Mouse (Mus musculus): ENCODE data around the gene Scamp1. TPM values are rescaled to one million over a fixed set of nuclear protein-coding genes. Genes with fewer than 3 reads are reported as not detected.

The Scamp1 gene
- polyA plus RNA-seq, 1 experiment from 2014 or later, result 29.6 TPM

DNA sequence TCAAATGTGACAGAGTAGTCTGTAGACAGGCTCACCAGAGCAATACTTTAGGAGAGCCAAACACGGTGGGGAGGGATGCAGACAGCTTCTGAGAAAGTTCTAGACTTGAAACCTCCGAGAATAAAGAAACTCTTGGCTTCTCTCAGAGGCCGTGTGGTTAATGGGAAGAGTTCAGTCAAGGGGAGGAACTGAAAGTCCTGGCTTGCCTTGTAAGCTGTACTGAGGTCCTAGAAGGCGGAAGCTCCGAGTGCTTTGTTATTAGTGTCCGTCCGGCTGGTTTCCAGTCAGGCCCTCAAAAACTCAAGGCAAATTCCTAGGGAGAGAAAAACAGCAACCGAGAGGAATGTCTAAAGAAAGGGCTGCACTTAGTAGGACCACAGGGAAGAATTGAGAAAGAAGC is 10.3 kb upstream of the Scamp1 start:
- no peaks in the 10 kb centered on the region for H3K36me3 ChIP-seq (ENCODE audit: control insufficient read depth, insufficient read depth, low read length)
- 83% methylated on average over 8 of the region's 8 CpGs for WGBS
- H3K9ac ChIP-seq (ENCODE audit: low read length), result no peak overlapping the region
- H3K4me1 ChIP-seq (ENCODE audit: control insufficient read depth, insufficient read depth, low read length), result no peaks in the 10 kb centered on the region
- ATAC-seq (ENCODE audit: insufficient number of reproducible peaks, low FRiP score, low TSS enrichment, low read depth) (no peak), DNase-seq (ENCODE audit: low spot score) (no peak)
- H3K4me2 ChIP-seq (ENCODE audit: low read depth, severe bottlenecking), result no peak overlapping the region
- H3K9me3 ChIP-seq (ENCODE audit: control insufficient read depth, low read length), result no peaks in the 10 kb centered on the region
- no peak overlapping the region for H3K27ac ChIP-seq (replicated peaks; ENCODE audit: low read depth, low read length)
- H3K27me3 ChIP-seq (ENCODE audit: control insufficient read depth, insufficient read depth, low read length), result no peaks in the 10 kb centered on the region
- H3K4me3 ChIP-seq (ENCODE audit: low read depth, low read length), result no peak overlapping the region

DNA sequence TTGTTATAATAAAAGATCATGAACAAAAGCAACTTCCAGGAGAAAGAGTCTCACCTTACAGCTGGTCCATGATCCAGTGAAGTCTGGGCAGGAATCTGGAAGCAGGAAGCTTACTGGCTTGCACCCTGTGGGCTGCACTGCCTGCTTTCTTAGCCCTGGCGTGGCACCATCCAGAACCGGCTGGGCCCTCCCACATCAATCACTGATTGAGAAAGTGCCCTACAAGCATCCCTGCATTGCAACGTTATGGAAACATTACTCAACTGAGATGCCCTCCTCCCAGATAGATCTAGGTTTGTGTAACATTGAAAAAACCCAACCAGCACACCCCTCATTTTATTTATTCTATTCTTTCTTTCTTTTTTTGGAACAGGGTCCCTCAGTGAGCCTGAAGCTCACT is 9.2 kb upstream of the Scamp1 start:
- H3K4me2 ChIP-seq (ENCODE audit: low read depth, severe bottlenecking), result no peak overlapping the region
- no peak overlapping the region for H3K27ac ChIP-seq (replicated peaks; ENCODE audit: low read depth, low read length)
- no peaks in the 10 kb centered on the region for H3K9me3 ChIP-seq (ENCODE audit: control insufficient read depth, low read length)
- H3K4me1 ChIP-seq (ENCODE audit: control insufficient read depth, insufficient read depth, low read length), result no peaks in the 10 kb centered on the region
- H3K9ac ChIP-seq (ENCODE audit: low read length), result no peak overlapping the region
- DNase-seq (ENCODE audit: low spot score) (no peak), ATAC-seq (ENCODE audit: insufficient number of reproducible peaks, low FRiP score, low TSS enrichment, low read depth) (no peak)
- no peaks in the 10 kb centered on the region for H3K27me3 ChIP-seq (ENCODE audit: control insufficient read depth, insufficient read depth, low read length)
- 57% methylated on average over 3 of the region's 3 CpGs for WGBS
- no peaks in the 10 kb centered on the region for H3K36me3 ChIP-seq (ENCODE audit: control insufficient read depth, insufficient read depth, low read length)
- no peak overlapping the region for H3K4me3 ChIP-seq (ENCODE audit: low read depth, low read length)

DNA sequence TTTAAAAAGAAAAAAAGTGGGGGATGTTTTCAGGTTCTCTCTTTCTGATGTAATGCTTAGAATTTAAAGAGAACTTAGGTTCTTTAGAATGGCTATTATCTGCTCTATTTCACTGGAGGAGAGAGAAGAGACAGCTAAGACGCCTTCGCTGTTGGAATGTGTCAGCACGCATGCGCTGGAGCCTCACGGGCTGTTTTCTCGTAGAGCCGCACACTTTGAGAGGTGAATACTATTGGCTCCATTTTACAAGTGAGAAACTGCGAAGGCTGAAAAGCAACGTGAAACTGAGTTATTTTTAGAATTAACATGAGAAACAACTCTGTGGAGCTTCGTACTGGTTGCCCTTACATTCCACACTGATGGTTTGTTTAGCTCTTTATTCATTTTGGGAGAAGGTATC is 8.3 kb upstream of the Scamp1 start:
- H3K27me3 ChIP-seq (ENCODE audit: control insufficient read depth, insufficient read depth, low read length), result no peaks in the 10 kb centered on the region
- ATAC-seq (ENCODE audit: insufficient number of reproducible peaks, low FRiP score, low TSS enrichment, low read depth) (no peak), DNase-seq (ENCODE audit: low spot score) (no peak)
- H3K9ac ChIP-seq (ENCODE audit: low read length), result no peak overlapping the region
- no peaks in the 10 kb centered on the region for H3K4me1 ChIP-seq (ENCODE audit: control insufficient read depth, insufficient read depth, low read length)
- no peaks in the 10 kb centered on the region for H3K9me3 ChIP-seq (ENCODE audit: control insufficient read depth, low read length)
- no peak overlapping the region for H3K27ac ChIP-seq (replicated peaks; ENCODE audit: low read depth, low read length)
- no peak overlapping the region for H3K4me3 ChIP-seq (ENCODE audit: low read depth, low read length)
- 78% methylated on average over 10 of the region's 10 CpGs for WGBS
- H3K36me3 ChIP-seq (ENCODE audit: control insufficient read depth, insufficient read depth, low read length), result no peaks in the 10 kb centered on the region
- H3K4me2 ChIP-seq (ENCODE audit: low read depth, severe bottlenecking), result no peak overlapping the region

DNA sequence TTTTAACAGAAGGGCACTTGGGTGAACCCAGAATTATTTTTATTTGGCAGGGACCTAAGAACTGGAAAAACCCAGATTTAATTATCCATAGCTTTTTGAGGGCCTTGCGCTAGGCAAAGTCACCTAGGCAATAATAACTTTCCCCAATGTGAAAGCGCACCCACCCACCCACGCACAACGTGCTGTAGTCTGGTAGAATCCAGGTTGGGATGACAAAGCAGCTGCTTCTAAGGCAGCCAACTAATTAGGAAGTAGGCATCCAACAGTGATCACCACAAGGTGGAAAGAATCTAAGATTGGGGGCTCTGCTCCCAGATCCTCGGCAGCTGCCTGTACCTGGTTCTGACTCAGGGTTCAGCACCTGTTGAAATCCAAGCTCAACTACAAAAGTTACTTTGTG is 538 bp upstream of the Scamp1 start:
- DNase-seq (ENCODE audit: low spot score) (no peak), ATAC-seq (ENCODE audit: insufficient number of reproducible peaks, low FRiP score, low TSS enrichment, low read depth) (no peak)
- Histone ChIP-seq H3K27me3 (ENCODE audit: control insufficient read depth, insufficient read depth, low read length) (no peaks in the 10 kb centered on the region), H3K4me2 (ENCODE audit: low read depth, severe bottlenecking) (peak overlapping the region; percentile 62; the same call in 1 of the 2 replicates), H3K36me3 (ENCODE audit: control insufficient read depth, insufficient read depth, low read length) (no peaks in the 10 kb centered on the region), H3K9ac (ENCODE audit: low read length) (no peak overlapping the region), H3K4me1 (ENCODE audit: control insufficient read depth, insufficient read depth, low read length) (peaks cover 6% of the 10 kb centered on the region; the same call in 1 of the 2 replicates), H3K27ac (replicated peaks; ENCODE audit: low read depth, low read length) (no peak overlapping the region), H3K9me3 (ENCODE audit: control insufficient read depth, low read length) (no peaks in the 10 kb centered on the region), H3K4me3 (ENCODE audit: low read depth, low read length) (no peak overlapping the region; the same call in 1 of the 2 replicates)
- WGBS, result 53% methylated on average over 5 of the region's 5 CpGs

DNA sequence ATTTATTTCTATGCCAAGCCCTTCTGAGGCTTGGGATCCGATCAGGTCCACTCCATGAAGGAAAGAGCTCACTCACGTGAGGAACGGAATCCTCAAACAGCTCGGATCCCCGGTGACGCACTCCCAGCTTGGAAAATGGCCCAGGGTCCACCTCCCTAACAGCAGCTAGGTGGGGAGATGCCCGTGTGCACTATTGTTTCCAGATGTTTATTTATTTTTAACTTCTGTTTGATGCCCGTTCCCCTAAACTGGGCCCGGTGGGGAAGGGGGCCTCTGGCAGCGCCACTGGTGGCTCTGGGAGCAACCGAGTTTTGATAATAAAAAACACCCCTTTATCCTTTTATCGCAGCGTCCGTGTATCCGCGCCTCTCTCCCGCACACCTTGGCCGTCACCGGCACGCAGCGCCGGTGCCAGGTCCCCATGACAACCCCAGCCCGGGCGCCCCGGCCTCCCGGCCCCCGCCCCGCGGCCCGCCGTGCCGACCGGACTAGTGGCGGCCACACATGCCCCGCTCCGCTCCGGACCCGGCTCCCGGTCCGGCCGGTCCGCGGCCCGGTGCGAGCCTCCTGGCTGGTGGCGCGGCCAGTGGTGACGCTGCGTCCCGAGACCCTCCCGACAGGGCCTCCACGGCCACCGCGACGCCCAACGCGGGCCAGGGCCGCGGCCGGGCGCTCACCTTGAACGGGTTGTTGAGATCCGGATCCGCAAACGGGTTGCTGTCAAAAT is 951 bp downstream of the Scamp1 start:
- no peaks in the 10 kb centered on the region for H3K36me3 ChIP-seq (ENCODE audit: control insufficient read depth, insufficient read depth, low read length)
- no peaks in the 10 kb centered on the region for H3K9me3 ChIP-seq (ENCODE audit: control insufficient read depth, low read length)
- H3K4me2 ChIP-seq (ENCODE audit: low read depth, severe bottlenecking), result peak overlapping the region; percentile 62
- H3K9ac ChIP-seq (ENCODE audit: low read length), result peak overlapping the region; percentile 81
- ATAC-seq (ENCODE audit: insufficient number of reproducible peaks, low FRiP score, low TSS enrichment, low read depth) (no peak; the same call in 1 of the 2 replicates), DNase-seq (ENCODE audit: low spot score) (peak; percentile 63)
- H3K27me3 ChIP-seq (ENCODE audit: control insufficient read depth, insufficient read depth, low read length), result no peaks in the 10 kb centered on the region
- peak overlapping the region; percentile 76 for H3K27ac ChIP-seq (replicated peaks; ENCODE audit: low read depth, low read length)
- peak overlapping the region; percentile 82 for H3K4me3 ChIP-seq (ENCODE audit: low read depth, low read length)
- WGBS, result under 1% methylated on average over 65 of the region's 65 CpGs
- H3K4me1 ChIP-seq (ENCODE audit: control insufficient read depth, insufficient read depth, low read length), result peaks cover 6% of the 10 kb centered on the region; the same call in 1 of the 2 replicates

DNA sequence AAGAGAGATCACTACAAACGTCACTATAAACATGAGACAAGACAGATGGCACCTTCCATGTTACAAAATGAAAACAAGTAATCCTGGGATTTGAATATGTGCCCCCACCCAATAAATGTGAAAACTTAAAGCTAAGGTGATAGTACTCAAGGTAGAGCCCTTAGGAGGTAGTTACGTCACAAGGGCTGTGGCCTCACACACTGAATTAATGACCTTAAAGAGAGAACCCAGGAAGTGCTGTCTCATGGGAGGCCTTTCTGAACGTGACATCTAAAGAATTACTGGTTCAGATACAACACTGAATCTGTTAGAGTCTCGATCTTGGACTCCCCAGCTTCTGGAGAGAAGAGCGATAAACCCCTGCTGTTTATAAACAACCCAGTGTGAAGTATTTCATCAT is 6.2 kb downstream of the Scamp1 start:
- Histone ChIP-seq H3K9ac (ENCODE audit: low read length) (no peak overlapping the region), H3K4me2 (ENCODE audit: low read depth, severe bottlenecking) (no peak overlapping the region), H3K4me3 (ENCODE audit: low read depth, low read length) (no peak overlapping the region), H3K4me1 (ENCODE audit: control insufficient read depth, insufficient read depth, low read length) (peaks cover 3% of the 10 kb centered on the region; the same call in 1 of the 2 replicates), H3K9me3 (ENCODE audit: control insufficient read depth, low read length) (no peaks in the 10 kb centered on the region), H3K27me3 (ENCODE audit: control insufficient read depth, insufficient read depth, low read length) (no peaks in the 10 kb centered on the region), H3K36me3 (ENCODE audit: control insufficient read depth, insufficient read depth, low read length) (no peaks in the 10 kb centered on the region), H3K27ac (replicated peaks; ENCODE audit: low read depth, low read length) (no peak overlapping the region)
- DNase-seq (ENCODE audit: low spot score) (no peak), ATAC-seq (ENCODE audit: insufficient number of reproducible peaks, low FRiP score, low TSS enrichment, low read depth) (no peak)
- 60% methylated on average over 5 of the region's 5 CpGs for WGBS

DNA sequence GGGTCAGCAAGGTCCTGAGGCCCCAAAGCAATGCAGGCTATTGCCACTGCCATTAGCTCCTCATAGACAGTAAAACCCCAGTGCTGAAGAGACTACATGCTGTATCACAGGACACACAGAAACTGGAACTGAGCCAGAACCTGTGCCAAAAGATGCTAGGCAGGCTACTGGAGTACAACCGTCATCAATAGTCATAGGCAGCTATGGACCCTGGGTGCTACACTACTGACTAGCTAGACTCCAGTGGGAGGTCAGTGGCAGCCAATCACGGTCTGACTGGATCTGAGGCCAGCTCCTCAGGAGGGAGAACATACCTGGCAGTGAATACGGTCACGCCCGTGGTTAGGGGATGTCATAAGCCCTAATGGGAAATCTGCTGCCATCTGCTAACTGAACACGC is 14.4 kb downstream of the Scamp1 start:
- Histone ChIP-seq H3K9ac (ENCODE audit: low read length) (no peak overlapping the region), H3K4me1 (ENCODE audit: control insufficient read depth, insufficient read depth, low read length) (no peaks in the 10 kb centered on the region; the same call in 1 of the 2 replicates), H3K36me3 (ENCODE audit: control insufficient read depth, insufficient read depth, low read length) (no peaks in the 10 kb centered on the region), H3K4me3 (ENCODE audit: low read depth, low read length) (no peak overlapping the region), H3K4me2 (ENCODE audit: low read depth, severe bottlenecking) (no peak overlapping the region), H3K9me3 (ENCODE audit: control insufficient read depth, low read length) (no peaks in the 10 kb centered on the region), H3K27ac (replicated peaks; ENCODE audit: low read depth, low read length) (no peak overlapping the region), H3K27me3 (ENCODE audit: control insufficient read depth, insufficient read depth, low read length) (no peaks in the 10 kb centered on the region)
- 91% methylated on average over 6 of the region's 6 CpGs for WGBS
- no peak for DNase-seq (ENCODE audit: low spot score)
- ATAC-seq (ENCODE audit: insufficient number of reproducible peaks, low FRiP score, low TSS enrichment, low read depth), result no peak

DNA sequence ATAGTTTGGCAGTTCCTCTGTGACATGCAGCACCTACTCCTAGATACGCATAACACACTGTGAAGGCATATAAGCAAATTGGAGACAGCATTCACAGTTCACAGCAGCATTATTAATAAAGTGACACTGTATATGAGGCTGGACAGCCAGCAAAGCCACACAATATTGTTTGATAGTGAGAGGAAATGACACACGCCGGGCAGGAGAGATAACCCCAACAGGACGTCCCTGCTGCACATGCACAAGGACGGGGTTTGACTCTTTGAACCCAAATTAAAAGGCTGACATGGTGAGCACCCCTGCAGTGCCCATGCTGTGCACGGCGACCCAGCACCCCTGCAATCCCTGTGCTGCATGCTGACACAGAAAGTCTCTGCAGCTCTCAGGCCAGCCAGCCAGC is 17.5 kb downstream of the Scamp1 start:
- Histone ChIP-seq H3K27ac (replicated peaks; ENCODE audit: low read depth, low read length) (no peak overlapping the region), H3K4me3 (ENCODE audit: low read depth, low read length) (no peak overlapping the region), H3K9me3 (ENCODE audit: control insufficient read depth, low read length) (no peaks in the 10 kb centered on the region; the same call in 1 of the 2 replicates), H3K4me2 (ENCODE audit: low read depth, severe bottlenecking) (no peak overlapping the region), H3K9ac (ENCODE audit: low read length) (no peak overlapping the region), H3K27me3 (ENCODE audit: control insufficient read depth, insufficient read depth, low read length) (no peaks in the 10 kb centered on the region), H3K36me3 (ENCODE audit: control insufficient read depth, insufficient read depth, low read length) (no peaks in the 10 kb centered on the region), H3K4me1 (ENCODE audit: control insufficient read depth, insufficient read depth, low read length) (no peaks in the 10 kb centered on the region; the same call in 1 of the 2 replicates)
- ATAC-seq (ENCODE audit: insufficient number of reproducible peaks, low FRiP score, low TSS enrichment, low read depth) (no peak), DNase-seq (ENCODE audit: low spot score) (no peak)
- 52% methylated on average over 7 of the region's 7 CpGs for WGBS

Data from limb, embryonic 11.5 days (tissue).